Mouse (Mus musculus): ENCODE measurements around the gene Slamf9. TPM values are rescaled to one million over a fixed set of nuclear protein-coding genes. Genes with fewer than 3 reads are reported as not detected.

Slamf9 gene
- 0.44 TPM for total RNA-seq (2023)

DNA sequence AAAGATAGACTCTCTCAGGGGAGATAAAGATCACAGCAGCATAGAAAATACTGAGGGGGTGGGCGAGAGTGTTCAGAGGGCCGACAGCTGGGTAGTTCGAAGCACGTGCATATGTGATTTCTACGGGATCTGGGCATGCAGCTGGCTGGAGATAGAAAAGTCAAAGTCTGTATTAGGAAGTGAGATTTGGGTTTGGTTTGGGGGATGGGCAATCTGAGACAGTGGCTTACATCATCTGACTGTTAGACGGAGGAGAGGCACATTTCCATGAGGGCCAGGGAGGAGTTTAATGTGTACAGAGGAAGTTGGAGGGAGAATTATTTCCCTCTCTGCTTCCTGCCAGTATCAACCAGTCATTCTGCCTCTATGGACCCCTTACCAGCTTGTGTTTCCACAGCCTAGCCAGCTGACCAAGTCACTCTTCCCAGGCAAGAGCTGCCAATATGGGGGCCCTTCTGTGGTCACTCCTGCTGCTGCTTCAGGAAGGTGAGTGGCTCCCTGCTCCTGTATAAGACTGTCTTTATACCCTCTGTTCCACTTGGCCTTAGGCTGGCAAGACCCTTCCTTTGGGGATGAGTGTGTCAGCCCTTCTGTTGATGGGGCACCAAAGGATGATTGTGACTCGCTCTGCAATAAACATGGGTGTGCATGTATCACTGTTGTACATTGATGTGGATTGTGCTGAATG, at the start of gene Slamf9:
Gene Slamf9, plus strand, starts transcription at position 305 of the 688 bp plus-strand sequence.

DNA sequence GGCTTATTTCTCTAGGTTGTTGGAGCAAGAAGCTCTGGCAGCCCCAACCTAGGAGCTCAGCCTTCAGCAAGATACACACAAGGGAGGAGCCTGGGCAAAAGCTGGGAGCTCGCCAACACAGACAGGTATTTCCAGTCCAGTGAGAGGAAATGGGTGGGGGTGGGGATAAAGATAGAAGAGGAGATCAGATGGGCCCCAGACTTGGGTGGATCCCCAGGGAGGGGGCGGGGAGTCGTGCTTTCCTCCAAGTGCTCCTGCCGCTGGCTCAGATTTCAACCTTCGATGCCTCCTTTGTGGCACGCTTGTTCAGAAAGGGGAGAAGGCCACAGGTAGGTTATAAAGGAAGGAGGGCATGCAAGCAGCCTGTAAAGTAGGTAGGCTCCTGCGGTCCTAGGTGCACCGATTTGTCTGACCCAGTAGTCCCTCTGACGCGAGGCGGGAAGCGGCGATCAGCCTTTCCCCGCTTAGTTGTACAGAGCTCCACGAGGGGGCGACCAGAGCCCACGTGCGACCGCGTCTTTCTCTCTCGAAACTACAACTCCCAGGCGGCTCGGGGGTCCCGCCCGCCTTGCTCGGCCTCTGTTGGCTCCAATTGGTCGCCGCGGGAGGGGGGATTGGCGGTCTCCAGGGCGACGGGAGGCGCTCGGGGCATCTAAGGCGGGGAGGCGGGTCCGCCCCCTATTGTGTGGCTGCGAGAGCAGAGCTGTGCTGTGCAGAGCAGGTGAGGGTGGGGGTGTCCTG, 6.6 kb downstream of the Slamf9 start, which contains the start of gene Igsf9:
Gene Igsf9, plus strand, starts transcription at position 249 of the 741 bp plus-strand sequence.

DNA sequence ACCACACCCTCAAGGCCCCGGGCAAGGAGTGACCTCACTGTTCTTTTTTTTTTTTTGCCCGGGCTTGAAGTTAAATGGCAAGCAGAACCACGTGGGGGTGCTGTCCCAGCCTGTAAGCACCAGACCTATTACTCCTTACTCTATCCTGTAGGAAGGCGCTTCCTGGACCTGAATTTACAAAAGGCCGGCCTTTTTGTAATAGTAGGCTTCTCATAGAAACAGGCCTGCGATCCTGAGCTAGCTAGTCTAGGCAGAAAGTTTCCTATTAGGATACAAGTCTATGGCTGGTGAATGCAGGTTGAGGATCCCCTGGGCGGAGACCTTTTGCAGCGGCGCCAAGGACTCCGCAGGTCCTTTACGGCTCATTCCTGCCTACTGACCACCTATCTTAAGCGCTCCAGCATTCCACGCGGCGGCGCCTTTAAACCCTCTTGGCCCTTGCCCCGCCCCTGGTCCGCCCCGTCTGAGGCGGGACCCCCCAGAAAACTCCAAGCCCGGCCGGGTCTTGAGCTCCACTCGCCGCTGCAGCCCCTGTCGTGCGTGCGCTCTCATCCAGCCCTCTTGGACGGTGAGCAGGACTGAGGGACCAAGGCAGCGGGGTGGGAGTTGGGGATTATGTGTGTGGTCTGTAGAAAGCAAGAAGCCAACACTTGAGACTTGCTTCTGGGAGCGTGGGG, 24.7 kb downstream of the Slamf9 start, which contains the start of gene Tagln2:
Gene Tagln2, plus strand, starts transcription at position 283 of the 677 bp plus-strand sequence.

DNA sequence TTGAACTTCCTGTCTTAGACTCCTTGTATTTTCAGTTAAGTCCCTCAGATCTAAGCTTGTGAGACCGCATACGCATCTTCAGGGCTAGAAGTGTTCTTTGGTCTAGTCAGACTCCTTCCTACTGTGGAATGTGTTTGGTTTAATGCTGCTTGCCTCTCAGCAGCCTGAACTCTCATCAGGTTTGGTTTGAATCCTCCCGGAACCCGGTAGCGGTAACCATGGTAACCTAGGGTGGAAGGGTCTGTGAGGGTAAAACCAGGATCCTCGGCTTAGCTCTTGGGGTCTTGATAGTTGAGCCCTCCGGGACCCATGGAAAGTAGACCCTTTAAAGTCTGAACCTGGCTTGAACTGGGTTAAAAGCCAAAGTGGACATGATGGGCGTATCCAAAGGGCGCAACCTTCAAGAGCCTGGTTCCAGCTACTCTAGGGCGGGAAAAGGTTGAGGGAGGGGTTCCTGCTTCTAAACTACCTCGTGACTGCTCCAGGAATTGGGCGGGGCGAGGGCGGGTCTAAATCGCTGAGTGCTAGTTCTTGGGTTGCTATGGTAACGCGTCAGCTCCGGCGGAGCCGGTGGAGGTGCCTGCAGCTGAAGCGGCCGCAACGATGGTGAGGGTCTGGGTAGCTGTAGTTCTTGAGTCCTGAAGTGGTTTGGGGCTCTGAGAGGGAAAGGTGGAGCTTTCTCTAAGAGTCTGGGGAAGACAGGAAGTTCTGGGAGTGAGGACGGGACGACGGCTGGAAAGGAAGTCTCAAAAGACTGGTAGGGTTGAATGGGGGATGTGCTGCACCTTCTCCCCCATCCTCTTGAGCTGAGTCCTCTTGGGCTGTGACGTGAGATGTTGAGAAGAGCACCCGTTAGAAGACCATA, 45.6 kb downstream of the Slamf9 start, which contains the start of gene Cfap45:
Gene Cfap45, plus strand, starts transcription at position 226 of the 865 bp plus-strand sequence.

Other genes with a start within 250 kb of the Slamf9 start
- gene Atp1a4, start 216.9 kb upstream of the Slamf9 start, total RNA-seq (2023) = not detected
- 29.2 TPM for gene Igsf8, start 213.7 kb upstream of the Slamf9 start, total RNA-seq (2023)
- 0.18 TPM for gene Atp1a2, start 177.3 kb upstream of the Slamf9 start, total RNA-seq (2023)
- gene Kcnj9, start 146.0 kb upstream of the Slamf9 start, total RNA-seq (2023) = not detected
- 1.5 TPM for gene Kcnj10, start 134.1 kb upstream of the Slamf9 start, total RNA-seq (2023)
- 31.0 TPM for gene Pigm, start 98.8 kb upstream of the Slamf9 start, total RNA-seq (2023)
- 1.0 TPM for gene Igsf9, start 6.4 kb downstream of the Slamf9 start, total RNA-seq (2023)
- 228 TPM for gene Tagln2, start 24.7 kb downstream of the Slamf9 start, total RNA-seq (2023)
- 1.7 TPM for gene Cfap45, start 45.4 kb downstream of the Slamf9 start, total RNA-seq (2023)
- not detected for gene Vsig8, start 80.6 kb downstream of the Slamf9 start, total RNA-seq (2023)
- 0.59 TPM for gene Slamf8, start 115.2 kb downstream of the Slamf9 start, total RNA-seq (2023)
- not detected for gene Fcrl6, start 127.2 kb downstream of the Slamf9 start, total RNA-seq (2023)
- 3.6 TPM for gene Dusp23, start 157.6 kb downstream of the Slamf9 start, total RNA-seq (2023)
- gene Crp, start 222.7 kb downstream of the Slamf9 start, total RNA-seq (2023) = not detected